Mouse (Mus musculus): Measurements from ENCODE around the gene Tec. TPM values are rescaled to one million over a fixed set of nuclear protein-coding genes. Genes with fewer than 3 reads are reported as not detected.

Gene Tec
- polyA plus RNA-seq, 1 experiment from 2014 or later, result 3.3 TPM

DNA sequence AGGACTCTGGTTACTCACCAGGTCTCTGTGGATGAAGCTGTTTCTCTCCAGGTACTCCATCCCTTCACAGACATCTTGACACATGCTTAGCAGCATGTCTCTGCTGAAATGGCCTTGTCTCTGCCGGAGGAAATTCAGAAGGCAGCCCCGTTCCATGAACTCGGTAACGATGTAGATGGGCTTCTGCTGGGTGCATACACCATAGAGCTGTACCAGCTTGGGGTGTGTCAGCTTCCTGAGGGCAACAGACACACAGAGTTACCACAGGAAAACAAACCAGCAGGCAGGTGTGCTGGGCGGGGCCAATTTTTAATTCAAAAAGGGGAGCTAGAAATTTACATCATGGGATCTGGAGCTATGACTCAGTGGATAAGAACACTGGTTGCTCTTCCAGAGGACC, 104.7 kb downstream of the Tec start:
- Histone ChIP-seq H3K4me3 (ENCODE audit: low read depth, low read length) (no peak overlapping the region), H3K9ac (ENCODE audit: low read length) (no peak overlapping the region), H3K9me3 (ENCODE audit: control insufficient read depth, low read length) (no peaks in the 10 kb centered on the region), H3K27ac (ENCODE audit: low read depth, low read length) (no peak overlapping the region), H3K4me2 (no peak overlapping the region), H3K36me3 (ENCODE audit: control insufficient read depth, insufficient read depth, low read length) (no peaks in the 10 kb centered on the region), H3K27me3 (ENCODE audit: control insufficient read depth, insufficient read depth, low read length) (no peaks in the 10 kb centered on the region), H3K4me1 (ENCODE audit: control insufficient read depth, insufficient read depth, low read length) (peaks cover 4% of the 10 kb centered on the region; the same call in 1 of the 2 replicates)
- ATAC-seq (ENCODE audit: low FRiP score) (no peak), DNase-seq (ENCODE audit: low spot score, missing footprints) (no peak)
- WGBS, result 91% methylated on average over 5 of the region's 5 CpGs

DNA sequence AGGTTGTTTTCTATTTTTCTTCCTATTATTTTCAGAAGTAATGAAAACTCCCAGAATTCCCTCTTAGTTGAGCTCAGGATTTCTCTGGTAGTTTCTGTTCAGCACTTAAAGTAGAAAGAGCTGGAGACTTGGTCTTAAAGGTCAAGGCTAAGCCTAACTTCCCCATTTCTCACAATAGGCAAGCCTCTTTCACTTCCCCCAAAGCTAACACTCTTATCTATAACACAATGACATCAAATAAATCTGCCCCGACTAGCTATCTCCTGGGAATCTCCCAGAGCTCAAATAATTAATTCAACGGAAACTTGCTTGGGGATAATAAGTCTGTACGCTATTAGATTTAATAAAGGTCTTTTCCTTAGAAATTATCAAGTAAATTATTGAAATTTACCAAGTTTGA, 105.3 kb downstream of the Tec start:
- Histone ChIP-seq H3K9me3 (ENCODE audit: control insufficient read depth, low read length) (no peaks in the 10 kb centered on the region), H3K27ac (ENCODE audit: low read depth, low read length) (no peak overlapping the region), H3K27me3 (ENCODE audit: control insufficient read depth, insufficient read depth, low read length) (no peaks in the 10 kb centered on the region), H3K4me1 (ENCODE audit: control insufficient read depth, insufficient read depth, low read length) (peaks cover 4% of the 10 kb centered on the region; the same call in 1 of the 2 replicates), H3K36me3 (ENCODE audit: control insufficient read depth, insufficient read depth, low read length) (no peaks in the 10 kb centered on the region), H3K4me2 (no peak overlapping the region), H3K9ac (ENCODE audit: low read length) (no peak overlapping the region), H3K4me3 (ENCODE audit: low read depth, low read length) (no peak overlapping the region)
- DNase-seq (ENCODE audit: low spot score, missing footprints) (peak; percentile 44), ATAC-seq (ENCODE audit: low FRiP score) (no peak)
- whole genome bisulfite sequencing, result 45% methylated on average over 3 of the region's 3 CpGs

DNA sequence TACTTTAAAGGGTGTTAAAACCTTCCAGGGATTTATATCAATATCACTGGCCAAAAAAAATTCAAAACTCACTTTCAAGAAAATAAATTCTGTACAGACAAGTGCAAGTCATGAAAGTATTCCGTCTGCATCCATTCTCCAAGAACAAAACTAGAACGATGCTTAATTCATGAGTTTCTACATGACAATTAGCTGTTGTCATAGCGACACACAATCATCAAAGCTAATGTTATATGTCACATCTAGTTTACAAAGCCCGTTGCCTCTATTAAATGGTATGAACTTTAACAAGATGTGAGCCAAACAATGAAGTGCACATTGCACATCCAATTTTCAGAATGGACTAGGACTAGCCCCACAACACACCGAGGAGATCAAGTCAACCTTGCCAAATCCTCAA, 106.5 kb downstream of the Tec start:
- H3K4me2 ChIP-seq, result no peak overlapping the region
- peaks cover 4% of the 10 kb centered on the region; the same call in 1 of the 2 replicates for H3K4me1 ChIP-seq (ENCODE audit: control insufficient read depth, insufficient read depth, low read length)
- H3K36me3 ChIP-seq (ENCODE audit: control insufficient read depth, insufficient read depth, low read length), result no peaks in the 10 kb centered on the region
- H3K9me3 ChIP-seq (ENCODE audit: control insufficient read depth, low read length), result no peaks in the 10 kb centered on the region
- no peak for DNase-seq (ENCODE audit: low spot score, missing footprints)
- H3K4me3 ChIP-seq (ENCODE audit: low read depth, low read length), result no peak overlapping the region
- ATAC-seq (ENCODE audit: low FRiP score), result no peak
- H3K9ac ChIP-seq (ENCODE audit: low read length), result no peak overlapping the region
- no peak overlapping the region for H3K27ac ChIP-seq (ENCODE audit: low read depth, low read length)
- WGBS, result 56% methylated on average over 5 of the region's 5 CpGs
- no peaks in the 10 kb centered on the region for H3K27me3 ChIP-seq (ENCODE audit: control insufficient read depth, insufficient read depth, low read length)

DNA sequence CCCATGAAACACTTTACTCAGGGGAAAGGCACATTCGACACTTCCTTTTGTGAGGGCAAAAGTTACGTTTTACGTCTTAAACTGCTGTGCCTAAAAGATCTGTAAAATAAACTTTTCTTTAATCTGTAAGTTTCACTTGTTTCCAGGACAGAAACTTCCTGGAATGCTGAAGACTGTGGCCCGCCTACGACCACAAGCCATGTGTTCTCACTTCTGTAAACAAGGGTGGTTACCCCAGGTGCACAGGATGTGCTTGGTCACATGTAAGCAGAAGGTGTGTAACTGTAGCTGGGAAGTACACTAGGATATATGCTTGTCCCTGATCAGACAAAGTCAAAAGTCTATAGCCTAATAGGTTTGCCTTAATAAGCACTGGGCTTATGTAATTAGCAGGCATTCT, 107.0 kb downstream of the Tec start:
- Histone ChIP-seq H3K9ac (ENCODE audit: low read length) (no peak overlapping the region), H3K27me3 (ENCODE audit: control insufficient read depth, insufficient read depth, low read length) (no peaks in the 10 kb centered on the region), H3K4me1 (ENCODE audit: control insufficient read depth, insufficient read depth, low read length) (peaks cover 4% of the 10 kb centered on the region; the same call in 1 of the 2 replicates), H3K9me3 (ENCODE audit: control insufficient read depth, low read length) (no peaks in the 10 kb centered on the region), H3K27ac (ENCODE audit: low read depth, low read length) (no peak overlapping the region), H3K36me3 (ENCODE audit: control insufficient read depth, insufficient read depth, low read length) (no peaks in the 10 kb centered on the region), H3K4me2 (no peak overlapping the region), H3K4me3 (ENCODE audit: low read depth, low read length) (no peak overlapping the region)
- 83% methylated on average over 5 of the region's 5 CpGs for WGBS
- ATAC-seq (ENCODE audit: low FRiP score) (no peak), DNase-seq (ENCODE audit: low spot score, missing footprints) (peak; percentile 41)

DNA sequence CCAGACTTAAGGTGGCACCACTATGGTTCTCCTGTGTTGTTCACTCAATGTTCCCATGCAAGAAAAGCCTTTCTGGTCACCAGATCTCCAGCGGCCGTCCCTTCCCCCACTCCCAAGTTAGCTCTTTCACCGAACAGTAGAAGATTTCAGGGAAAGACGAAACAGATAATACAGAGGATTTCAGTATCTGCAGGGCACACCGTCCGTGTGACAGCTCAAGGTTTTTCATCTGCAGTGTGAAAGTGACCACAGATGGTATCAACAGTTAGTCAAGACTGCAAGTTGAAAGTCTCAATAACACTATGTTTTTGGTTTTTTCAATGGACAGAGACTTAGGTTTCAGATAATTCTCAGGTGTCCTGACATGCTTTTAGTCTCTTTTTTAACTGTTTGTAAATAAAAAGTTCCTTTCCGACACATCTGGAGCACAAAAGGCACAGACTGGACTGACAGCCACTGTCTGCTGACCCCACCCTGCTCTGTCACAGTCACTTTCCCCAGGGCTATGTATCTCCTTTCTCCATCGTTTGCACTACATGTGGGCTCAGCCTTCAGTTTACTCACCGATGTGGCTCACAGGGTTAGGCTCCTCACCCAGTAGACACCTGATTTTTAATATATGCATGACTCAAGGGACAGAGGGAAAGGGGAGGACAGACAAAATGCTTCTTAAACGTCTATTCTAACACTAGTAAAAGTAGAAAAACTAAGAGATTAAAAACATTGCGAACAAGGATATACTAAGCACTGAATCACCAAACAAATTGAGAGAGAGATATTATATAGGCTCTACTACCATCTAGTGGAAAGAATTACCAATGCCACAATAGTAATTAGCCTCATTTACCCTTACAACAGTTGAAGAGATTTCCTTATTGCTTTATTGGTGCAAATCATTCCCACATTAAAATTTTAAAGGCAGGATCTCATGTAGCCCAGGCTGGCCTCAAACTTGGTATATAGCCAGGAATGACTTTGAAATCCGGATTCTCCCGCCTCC, 109.1 kb downstream of the Tec start:
- ATAC-seq (ENCODE audit: low FRiP score), result 0 out of 2 replicates have a peak, but pooled peaks have one; percentile 10
- H3K9ac ChIP-seq (ENCODE audit: low read length), result no peak overlapping the region
- H3K4me2 ChIP-seq, result no peak overlapping the region
- no peaks in the 10 kb centered on the region for H3K27me3 ChIP-seq (ENCODE audit: control insufficient read depth, insufficient read depth, low read length)
- no peak for DNase-seq (ENCODE audit: low spot score, missing footprints)
- no peaks in the 10 kb centered on the region for H3K36me3 ChIP-seq (ENCODE audit: control insufficient read depth, insufficient read depth, low read length)
- no peak overlapping the region for H3K4me3 ChIP-seq (ENCODE audit: low read depth, low read length)
- 76% methylated on average over 13 of the region's 13 CpGs for WGBS
- H3K4me1 ChIP-seq (ENCODE audit: control insufficient read depth, insufficient read depth, low read length), result peaks cover 4% of the 10 kb centered on the region; the same call in 1 of the 2 replicates
- H3K9me3 ChIP-seq (ENCODE audit: control insufficient read depth, low read length), result no peaks in the 10 kb centered on the region
- no peak overlapping the region for H3K27ac ChIP-seq (ENCODE audit: low read depth, low read length)

DNA sequence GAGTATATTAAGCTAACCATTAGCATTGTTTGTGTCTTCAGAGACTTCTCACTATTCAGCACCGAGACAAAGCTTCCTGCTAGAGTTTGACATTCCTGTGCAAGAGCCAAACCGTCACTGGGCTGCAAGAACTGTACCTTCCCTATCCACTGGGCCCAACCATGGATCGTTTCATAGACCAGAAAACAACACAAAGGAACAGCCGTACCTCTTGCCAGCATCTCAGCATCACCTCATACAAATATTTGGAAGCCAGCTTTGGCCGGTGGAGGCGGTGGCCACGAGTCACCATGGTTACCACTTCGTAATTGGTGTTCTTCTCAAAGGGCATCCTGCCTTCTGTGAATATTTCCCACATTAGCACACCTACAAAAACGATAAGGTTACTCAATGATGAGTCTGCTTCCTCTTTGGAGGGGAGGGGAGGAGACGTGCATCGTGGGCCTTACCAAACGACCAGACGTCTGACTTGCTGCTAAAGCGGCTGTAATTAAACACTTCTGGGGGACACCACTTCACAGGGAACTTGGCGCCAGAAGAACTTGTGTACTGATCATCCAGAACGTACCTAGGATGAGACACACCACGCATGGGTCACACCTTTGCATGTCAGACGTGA, 111.0 kb downstream of the Tec start:
- ATAC-seq (ENCODE audit: low FRiP score) (no peak), DNase-seq (ENCODE audit: low spot score, missing footprints) (no peak)
- Histone ChIP-seq H3K36me3 (ENCODE audit: control insufficient read depth, insufficient read depth, low read length) (no peaks in the 10 kb centered on the region), H3K4me1 (ENCODE audit: control insufficient read depth, insufficient read depth, low read length) (no peaks in the 10 kb centered on the region; the same call in 1 of the 2 replicates), H3K27me3 (ENCODE audit: control insufficient read depth, insufficient read depth, low read length) (no peaks in the 10 kb centered on the region), H3K9ac (ENCODE audit: low read length) (no peak overlapping the region), H3K27ac (ENCODE audit: low read depth, low read length) (no peak overlapping the region), H3K4me3 (ENCODE audit: low read depth, low read length) (no peak overlapping the region), H3K9me3 (ENCODE audit: control insufficient read depth, low read length) (no peaks in the 10 kb centered on the region), H3K4me2 (no peak overlapping the region)
- 81% methylated on average over 18 of the region's 18 CpGs for WGBS

DNA sequence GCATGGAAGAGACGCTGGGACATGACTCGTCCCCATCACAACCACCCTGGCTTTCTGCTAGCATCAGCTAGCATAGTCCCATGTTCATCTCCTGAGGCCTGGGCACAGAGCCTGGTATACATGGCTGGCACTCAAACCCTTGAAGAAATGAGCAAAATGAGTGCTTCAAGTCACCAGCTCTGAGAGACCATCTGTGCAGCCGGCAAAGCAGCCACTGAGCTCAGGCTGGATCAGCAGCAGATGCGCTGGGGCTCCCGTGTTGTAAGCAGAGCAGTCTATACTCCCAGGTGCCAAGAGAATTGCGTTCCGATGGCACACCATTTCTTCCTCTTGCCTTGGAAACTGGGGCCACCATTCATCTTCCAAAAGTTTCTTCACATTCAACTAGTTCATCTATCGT, 112.3 kb downstream of the Tec start:
- Histone ChIP-seq H3K27me3 (ENCODE audit: control insufficient read depth, insufficient read depth, low read length) (no peaks in the 10 kb centered on the region), H3K4me1 (ENCODE audit: control insufficient read depth, insufficient read depth, low read length) (no peaks in the 10 kb centered on the region), H3K36me3 (ENCODE audit: control insufficient read depth, insufficient read depth, low read length) (no peaks in the 10 kb centered on the region), H3K4me2 (no peak overlapping the region), H3K9me3 (ENCODE audit: control insufficient read depth, low read length) (no peaks in the 10 kb centered on the region), H3K9ac (ENCODE audit: low read length) (no peak overlapping the region), H3K4me3 (ENCODE audit: low read depth, low read length) (no peak overlapping the region), H3K27ac (ENCODE audit: low read depth, low read length) (no peak overlapping the region)
- ATAC-seq (ENCODE audit: low FRiP score) (no peak), DNase-seq (ENCODE audit: low spot score, missing footprints) (no peak)
- WGBS, result 91% methylated on average over 8 of the region's 8 CpGs

DNA sequence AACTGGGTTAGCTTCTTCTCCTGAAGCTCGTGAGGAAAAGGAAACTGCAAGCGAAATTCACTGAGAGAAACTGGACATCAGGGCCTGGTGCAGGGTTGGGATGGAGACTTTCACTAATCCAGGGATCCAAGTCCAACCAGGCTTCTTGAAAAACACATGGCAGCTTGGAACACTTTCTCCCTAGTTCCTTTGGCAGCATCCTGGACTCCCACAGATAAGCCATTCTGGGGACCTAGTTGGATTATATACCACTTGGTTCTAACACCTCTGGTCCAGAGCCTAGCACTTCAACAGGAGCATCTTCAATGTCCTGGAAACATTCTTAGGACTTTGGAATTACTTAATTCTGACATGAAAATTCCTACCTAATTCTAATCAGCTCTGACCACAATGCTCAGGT, 113.2 kb downstream of the Tec start:
- Histone ChIP-seq H3K9me3 (ENCODE audit: control insufficient read depth, low read length) (no peaks in the 10 kb centered on the region), H3K27me3 (ENCODE audit: control insufficient read depth, insufficient read depth, low read length) (no peaks in the 10 kb centered on the region), H3K36me3 (ENCODE audit: control insufficient read depth, insufficient read depth, low read length) (no peaks in the 10 kb centered on the region), H3K4me3 (ENCODE audit: low read depth, low read length) (no peak overlapping the region), H3K27ac (ENCODE audit: low read depth, low read length) (no peak overlapping the region), H3K4me1 (ENCODE audit: control insufficient read depth, insufficient read depth, low read length) (no peaks in the 10 kb centered on the region), H3K9ac (ENCODE audit: low read length) (no peak overlapping the region), H3K4me2 (no peak overlapping the region)
- WGBS, result 86% methylated on average over 2 of the region's 2 CpGs
- ATAC-seq (ENCODE audit: low FRiP score), result no peak
- no peak for DNase-seq (ENCODE audit: low spot score, missing footprints)

DNA sequence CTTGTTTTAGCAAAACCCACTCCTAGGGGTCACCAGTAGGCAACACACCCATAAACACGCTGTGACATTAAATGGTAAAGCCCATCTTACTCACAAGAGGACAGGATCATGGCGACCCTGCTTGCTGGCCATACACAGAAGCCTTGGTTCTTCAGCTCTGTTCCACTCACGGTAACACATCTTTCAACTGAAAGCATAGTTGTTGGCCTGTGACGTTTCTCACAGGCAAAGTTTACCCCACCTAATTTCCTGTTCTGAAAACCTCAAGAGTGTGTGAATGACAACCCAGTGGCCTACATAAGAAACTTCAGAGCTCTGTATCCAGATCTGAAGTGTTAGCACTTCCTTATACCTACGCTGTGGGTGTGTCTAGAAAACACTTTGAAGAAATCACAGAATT, 115.7 kb downstream of the Tec start, which contains the start of gene Txk:
Gene Txk (minus strand): TSS at position 193 of the 400 bp plus-strand sequence.
- Histone ChIP-seq H3K4me3 (ENCODE audit: low read depth, low read length) (no peak within 1 kb of the TSS), H3K9me3 (ENCODE audit: control insufficient read depth, low read length) (no peaks in the 10 kb centered on the region), H3K9ac (ENCODE audit: low read length) (no peak within 1 kb of the TSS), H3K4me2 (no peak within 1 kb of the TSS), H3K36me3 (ENCODE audit: control insufficient read depth, insufficient read depth, low read length) (no peaks in the 10 kb centered on the region), H3K27ac (ENCODE audit: low read depth, low read length) (no peak within 1 kb of the TSS), H3K4me1 (ENCODE audit: control insufficient read depth, insufficient read depth, low read length) (no peaks in the 10 kb centered on the region), H3K27me3 (ENCODE audit: control insufficient read depth, insufficient read depth, low read length) (no peaks in the 10 kb centered on the region)
- WGBS, result 89% methylated on average over 5 of the region's 5 CpGs
- ATAC-seq (ENCODE audit: low FRiP score) (no peak), DNase-seq (ENCODE audit: low spot score, missing footprints) (no peak)
